Mouse (Mus musculus): ENCODE measurements around the gene Bdkrb1. TPM values are rescaled to one million over a fixed set of nuclear protein-coding genes. Genes with fewer than 3 reads are reported as not detected.

Bdkrb1 gene
- 1.6 and 2.1 TPM in 2 replicates for polyA plus RNA-seq (2012; rRNA removed)

DNA sequence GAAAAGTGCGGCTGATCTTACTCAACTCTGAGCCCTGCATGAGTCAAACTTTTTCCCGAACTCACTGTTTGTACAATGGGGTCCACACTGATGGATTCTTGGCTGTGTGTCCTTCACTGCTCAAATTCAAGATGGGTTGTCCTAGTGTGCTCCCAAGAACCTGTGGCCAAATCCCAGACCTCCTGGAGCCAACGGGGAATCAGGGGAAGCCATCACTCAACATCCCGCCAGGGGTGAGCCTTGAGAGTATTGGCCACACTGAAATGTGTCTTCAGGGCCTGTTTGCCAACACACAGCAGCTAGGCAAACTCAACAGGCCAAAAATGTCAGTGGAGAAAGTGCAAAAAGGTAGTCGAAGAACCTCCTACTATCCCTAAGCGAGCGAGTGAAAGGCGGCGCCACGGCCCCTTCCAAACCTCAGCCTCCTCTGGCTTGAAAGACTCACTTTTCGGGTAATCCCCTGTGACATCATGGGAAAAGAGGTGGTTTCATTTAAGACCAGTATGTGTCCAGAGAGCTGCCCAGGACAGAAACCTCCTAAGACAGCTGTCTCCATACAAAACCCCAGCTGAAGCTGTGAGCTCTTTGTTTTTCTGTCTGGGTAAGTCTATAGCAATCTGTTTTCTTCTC, at the start of gene Bdkrb1:
Gene Bdkrb1 (plus strand): TSS at position 505 of the 630 bp plus-strand sequence.
- DNase-seq (ENCODE audit: low read depth, low spot score) = no peak
- WGBS = 80% methylated on average over 11 of the region's 11 CpGs

DNA sequence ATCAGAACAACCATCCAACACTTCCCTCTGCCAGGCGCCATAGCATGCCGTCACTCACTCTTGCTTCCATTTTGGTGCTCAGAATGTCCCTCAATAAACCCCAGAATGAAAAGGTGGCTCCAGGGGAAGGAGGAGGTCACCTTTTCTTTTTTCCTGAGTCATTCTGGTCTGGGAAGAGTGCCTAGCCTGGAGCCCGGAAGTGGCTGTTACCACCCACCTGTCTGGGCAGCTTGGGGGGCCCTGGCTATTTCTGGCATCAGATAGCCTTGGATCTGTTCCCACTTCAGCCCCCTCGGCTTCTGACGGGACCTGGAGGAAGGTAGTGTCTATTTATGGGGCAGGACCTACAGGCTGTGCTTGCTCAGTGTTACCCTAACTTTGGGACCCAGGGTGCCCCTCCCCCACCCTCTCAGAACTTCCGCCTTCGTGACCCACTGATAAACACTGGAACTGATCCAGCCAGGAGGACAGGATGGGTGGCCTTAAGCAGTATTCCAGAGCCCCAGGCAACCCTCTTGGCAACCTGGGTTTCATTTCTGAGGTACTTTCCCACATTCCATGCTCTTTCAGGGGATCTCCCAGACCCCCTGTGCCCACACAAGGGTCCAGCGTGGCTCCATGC, 48.6 kb upstream of the Bdkrb1 start:
- DNase-seq (ENCODE audit: low read depth, low spot score) = no peak
- 56% methylated on average over 8 of the region's 8 CpGs for WGBS

DNA sequence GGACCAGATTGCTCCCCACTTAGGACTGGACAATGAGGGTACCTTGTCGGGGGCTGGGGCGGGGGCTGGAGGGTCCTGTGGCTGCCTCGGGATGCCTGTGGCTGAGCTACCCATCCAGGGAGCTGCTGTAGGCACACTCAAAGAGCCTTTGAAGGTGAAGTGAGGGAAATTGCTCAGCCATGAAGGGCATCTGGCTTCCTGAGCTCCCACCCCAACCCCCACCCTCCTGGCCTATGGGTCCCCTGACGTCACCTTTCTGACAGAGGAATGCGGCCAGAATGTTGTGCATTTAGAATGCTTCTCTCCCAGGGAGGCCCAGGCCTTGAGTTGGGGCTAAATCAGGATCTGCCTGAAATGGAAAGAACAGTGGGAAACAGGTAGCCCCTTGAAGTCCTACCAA, 47.7 kb upstream of the Bdkrb1 start:
- 57% methylated on average over 5 of the region's 5 CpGs for WGBS
- no peak for DNase-seq (ENCODE audit: low read depth, low spot score)

DNA sequence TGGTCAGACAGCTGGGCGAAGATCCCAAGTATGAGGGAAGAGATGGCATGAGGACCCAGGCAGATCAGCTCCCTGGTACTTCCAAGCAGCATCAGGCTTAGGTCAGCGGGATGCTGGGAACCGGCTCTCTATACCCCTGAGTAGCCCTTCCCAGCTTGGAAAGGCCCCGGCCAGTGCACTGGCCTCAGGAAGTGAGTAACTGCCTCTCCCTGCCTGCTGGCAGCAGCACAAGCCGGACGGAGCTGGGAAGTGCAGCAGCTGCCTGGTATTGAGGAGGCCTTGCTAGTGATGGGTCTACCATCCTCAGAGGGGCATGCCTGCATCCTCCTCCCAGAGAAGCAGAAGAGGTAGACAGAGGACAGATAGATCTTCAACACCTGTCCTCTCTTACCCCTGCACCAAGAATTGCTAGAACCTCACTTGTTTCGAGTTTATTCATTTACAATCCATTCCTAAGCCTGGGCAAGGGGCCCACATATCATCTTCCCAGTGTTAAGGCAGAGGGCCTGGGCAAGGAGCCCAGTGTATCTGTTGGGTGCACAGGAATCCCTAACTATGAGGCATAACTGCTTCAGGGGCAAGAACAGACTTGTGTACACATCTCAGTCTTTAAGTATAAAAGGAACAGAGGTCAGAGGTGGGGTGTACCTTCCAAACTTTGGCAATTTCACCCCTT, 45.5 kb upstream of the Bdkrb1 start:
- DNase-seq (ENCODE audit: low read depth, low spot score) = no peak
- WGBS = 59% methylated on average over 7 of the region's 7 CpGs

DNA sequence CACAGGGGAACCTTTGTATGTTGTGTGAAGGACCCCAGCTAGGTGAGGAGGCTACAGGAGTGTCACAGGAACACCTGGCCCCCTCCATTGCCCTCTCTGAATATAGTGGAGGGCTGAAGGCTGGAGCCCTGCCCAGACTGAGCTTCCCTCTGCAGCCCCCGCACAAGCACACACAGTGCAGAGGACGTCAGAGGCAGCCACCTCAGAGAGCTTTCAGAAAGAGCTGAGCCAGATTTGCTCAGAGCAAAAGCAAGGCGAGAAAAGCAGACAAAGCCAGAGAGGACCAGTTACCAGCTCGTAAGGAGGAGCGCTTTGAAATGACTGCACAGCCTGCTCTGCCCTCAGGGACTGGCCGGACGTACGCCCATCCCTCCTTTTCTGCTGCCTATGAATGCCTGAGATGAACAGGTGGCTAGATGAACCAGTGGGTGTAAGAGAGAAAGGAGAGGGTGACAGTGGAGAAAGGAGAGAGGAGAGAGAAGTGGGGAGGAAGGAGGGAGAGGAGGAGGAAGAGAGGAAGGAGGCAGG, 41.8 kb upstream of the Bdkrb1 start:
- WGBS = 43% methylated on average over 8 of the region's 8 CpGs
- no peak for DNase-seq (ENCODE audit: low read depth, low spot score)

DNA sequence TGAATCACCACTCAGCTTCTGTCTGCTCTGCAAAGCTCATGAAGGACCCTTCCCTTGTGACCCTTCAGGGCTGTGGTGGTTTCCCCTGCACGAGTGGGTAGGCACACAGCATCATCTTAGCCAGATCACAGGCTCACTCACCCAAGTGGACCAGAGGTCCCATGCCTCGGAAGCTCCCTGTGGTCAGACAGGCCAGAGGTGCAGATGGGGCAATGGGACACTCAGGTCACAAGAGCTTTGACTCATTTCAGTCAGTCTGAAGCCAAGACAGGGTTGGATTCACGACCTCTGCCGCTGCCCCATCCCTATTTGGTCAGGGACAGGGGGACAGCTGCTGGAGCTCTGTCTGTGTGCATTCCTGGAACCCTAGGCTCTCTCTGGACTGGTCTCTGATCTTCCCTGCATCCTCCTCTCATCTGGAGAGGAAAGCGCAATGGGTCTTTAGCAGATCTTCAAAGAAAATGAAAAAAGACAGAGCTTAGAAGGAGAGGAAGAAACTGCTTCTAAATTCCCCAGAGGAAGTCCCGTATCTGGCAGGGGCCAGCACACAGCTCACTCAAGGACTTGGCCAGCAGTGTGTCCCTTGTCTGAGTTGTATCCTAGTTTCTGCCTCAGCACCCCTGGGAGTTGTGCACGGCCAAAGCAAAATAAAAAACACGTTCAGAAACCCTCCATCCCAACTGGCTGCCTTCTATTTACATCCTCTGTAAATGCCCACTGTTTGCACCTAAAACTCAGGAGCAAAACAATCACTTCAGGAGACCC, 40.6 kb upstream of the Bdkrb1 start:
- 33% methylated on average over 8 of the region's 8 CpGs for WGBS
- no peak for DNase-seq (ENCODE audit: low read depth, low spot score)

DNA sequence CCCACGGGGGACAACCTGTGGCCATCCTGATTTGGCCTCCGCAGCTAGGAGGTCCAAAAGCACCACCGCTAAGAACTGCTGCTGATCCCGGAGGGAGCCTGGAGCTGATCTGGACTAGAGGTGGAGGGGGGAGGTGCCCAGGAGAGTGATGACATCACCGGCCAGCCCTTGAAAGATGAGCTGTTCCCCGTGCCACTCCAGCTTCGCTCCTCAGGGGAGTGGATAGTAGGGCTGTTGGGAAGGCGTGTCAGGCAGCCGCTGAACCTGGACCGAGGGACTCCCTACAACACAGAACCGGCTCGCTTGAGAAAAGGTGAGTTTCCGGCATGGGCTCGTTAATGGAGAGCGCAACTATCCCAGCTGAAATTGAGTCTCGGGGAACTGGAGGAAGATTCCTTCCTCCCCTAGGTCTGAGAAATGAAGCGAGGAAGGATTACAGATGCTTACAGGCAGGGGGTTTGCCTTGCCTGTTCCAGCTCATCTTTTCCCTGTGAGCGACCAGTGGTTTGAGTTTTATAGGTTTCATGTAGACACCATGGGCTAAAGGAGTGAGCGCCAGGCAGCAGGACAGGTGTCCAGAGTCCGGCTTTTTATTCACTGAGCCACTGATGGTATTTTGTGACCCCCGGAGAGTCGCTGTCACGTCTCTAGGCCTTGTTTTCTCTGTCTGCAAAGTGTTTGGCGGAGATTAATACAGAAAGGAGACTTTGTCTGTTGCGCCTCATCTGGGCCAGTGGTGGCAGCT, 39.8 kb upstream of the Bdkrb1 start, which contains the start of gene Bdkrb2:
Gene Bdkrb2 (plus strand): TSS at position 291 of the 745 bp plus-strand sequence.
- WGBS = 6% methylated on average over 25 of the region's 25 CpGs
- DNase-seq (ENCODE audit: low read depth, low spot score) = no peak

DNA sequence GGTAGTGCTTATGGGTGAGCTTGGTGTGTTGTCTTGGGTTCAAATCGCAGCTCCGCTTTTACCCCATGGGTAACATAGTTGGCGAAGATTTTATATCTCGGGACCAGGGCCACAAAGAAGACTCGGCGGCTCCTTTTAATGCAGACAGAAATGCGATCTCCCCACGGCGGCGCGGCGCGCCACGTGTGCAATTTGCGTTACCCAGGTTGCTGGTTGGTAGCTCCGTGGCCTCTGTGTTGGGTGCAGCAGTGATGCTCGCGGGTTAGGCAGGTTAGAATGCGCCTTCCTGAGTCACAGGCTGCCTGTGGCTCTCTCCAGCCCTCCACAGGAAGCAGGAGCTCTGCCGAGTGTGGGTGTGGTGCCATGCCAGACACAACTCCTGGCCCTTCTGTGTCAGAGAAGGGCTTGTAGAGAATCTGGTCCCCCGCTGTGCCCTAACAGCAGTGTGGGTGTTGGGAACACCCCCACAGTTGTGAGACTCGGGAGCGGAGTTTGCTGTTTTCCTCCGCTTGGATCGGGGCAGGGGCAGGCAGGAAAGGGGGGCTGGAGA, 39.1 kb upstream of the Bdkrb1 start:
- DNase-seq (ENCODE audit: low read depth, low spot score) = no peak
- WGBS = 11% methylated on average over 25 of the region's 25 CpGs

DNA sequence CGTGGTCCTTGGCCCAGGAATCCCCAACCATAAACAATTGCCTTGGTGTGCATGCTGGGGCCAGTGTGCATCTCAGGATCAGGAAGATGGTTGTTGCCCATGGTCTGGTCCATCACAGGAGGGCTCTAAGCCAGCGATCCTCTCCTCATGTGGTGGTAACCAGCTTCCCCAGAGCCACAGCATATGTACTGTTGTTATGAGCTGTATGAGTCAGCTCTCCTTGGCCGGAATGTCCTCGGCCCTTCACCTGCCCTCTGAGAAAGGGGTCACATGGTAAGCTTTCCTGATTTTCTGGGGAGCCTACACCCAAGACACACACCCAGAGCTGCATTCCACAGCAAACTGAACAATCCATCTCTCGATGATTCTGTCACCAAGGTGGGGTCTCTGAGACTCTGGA, 37.7 kb upstream of the Bdkrb1 start:
- DNase-seq (ENCODE audit: low read depth, low spot score) = no peak
- WGBS = 40% methylated on average over 5 of the region's 5 CpGs

DNA sequence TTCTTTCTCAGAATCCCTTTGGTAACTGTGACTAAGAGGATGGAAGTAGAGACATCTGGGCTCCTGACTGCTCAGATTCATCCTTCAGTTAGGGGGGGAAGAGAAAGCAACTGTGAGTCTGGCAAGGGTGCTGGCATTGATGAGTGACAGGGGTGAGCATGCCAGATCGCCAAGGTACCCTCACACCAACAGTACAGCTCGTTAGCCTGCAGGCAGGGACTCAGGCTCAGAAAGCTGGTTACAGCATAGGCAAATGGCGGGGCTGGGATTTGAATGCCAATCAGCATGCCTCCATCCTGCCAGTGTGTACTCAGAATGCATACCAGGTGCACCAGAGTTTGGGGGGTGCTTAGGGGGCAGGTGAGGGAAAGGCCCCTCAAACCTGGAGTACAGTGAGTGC, 31.0 kb upstream of the Bdkrb1 start:
- 74% methylated on average over 3 of the region's 3 CpGs for WGBS
- no peak for DNase-seq (ENCODE audit: low read depth, low spot score)

DNA sequence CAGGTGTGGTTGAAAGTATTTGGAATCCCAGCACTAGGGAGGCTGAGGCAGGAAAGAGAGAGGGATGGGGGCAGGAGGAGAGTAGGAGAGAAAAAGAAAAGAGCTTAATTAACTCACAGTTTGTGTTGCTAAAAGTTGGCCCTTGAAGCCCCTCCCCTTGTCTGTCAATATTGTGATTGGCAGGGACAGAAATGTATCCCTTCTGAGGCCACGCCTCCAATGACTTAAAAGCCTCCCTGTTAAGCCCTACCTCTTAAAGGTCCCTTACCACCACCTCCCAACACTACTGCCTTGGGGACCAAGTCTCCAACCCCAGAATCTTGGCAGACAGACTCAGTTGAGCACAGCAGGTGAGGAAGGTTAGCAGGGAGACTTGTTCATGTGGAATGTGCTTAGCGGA, 30.3 kb upstream of the Bdkrb1 start:
- no peak for DNase-seq (ENCODE audit: low read depth, low spot score)
- WGBS = 70% methylated on average over 2 of the region's 2 CpGs

DNA sequence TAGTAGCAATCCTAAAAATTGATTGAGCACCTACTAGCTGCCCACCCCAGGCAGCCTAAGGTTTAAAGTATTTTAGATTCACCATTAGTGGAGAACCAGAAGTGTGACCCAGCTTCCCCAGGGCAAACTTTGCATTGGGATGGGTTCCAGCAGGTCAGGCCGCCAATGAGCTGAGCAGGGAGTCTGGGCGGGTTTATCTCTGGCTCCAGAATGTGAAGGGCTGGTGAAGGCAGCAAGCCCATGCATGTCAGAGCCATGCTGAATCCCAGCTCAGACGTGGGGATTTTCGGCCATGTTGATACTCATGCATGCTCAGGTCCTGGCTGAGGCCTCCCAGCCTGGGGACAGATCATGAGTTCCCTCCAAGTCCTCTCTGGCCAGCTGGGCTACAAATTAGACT, 28.5 kb upstream of the Bdkrb1 start:
- 80% methylated on average over 4 of the region's 4 CpGs for WGBS
- no peak for DNase-seq (ENCODE audit: low read depth, low spot score)

DNA sequence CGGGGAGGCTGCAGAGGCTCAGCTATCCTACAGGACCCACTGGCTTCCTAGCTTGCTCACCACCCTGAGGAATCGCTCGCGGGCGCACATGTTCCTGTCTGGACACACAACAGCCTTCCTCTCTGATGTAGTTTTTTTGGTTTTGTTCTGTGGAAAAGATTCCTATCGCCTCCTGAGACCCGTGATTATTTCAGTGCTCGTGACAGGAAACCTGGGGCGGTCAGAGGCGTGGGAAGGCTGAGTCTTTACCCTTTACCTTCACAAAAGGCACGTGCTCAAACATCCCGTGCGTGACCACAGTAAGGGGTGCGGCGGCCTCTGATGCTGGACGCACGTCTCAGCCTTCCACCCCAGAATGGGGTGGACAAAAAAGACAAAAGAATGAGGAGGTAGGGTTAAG, 22.4 kb upstream of the Bdkrb1 start:
- 68% methylated on average over 17 of the region's 17 CpGs for WGBS
- no peak for DNase-seq (ENCODE audit: low read depth, low spot score)

DNA sequence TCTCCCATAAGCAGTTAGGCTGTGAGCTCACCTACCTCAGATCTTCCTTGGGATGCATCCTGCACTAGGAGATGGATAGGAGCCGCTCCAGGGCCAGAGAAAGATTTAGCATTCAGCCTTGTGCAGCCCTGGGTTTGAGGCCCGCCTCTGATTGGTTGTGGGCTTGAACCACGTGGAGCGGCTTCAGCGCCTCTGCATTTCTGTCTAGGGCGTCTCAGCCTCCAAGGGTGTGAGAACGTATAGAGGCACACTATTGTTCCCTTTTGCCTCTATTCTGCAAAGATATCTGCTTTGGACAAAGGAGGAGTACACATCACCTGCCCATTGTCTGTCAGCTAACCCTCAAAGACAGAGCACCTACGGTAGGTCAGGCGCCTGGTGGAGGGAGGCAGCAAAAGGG, 20.4 kb upstream of the Bdkrb1 start:
- 59% methylated on average over 9 of the region's 9 CpGs for WGBS
- DNase-seq (ENCODE audit: low read depth, low spot score) = no peak

DNA sequence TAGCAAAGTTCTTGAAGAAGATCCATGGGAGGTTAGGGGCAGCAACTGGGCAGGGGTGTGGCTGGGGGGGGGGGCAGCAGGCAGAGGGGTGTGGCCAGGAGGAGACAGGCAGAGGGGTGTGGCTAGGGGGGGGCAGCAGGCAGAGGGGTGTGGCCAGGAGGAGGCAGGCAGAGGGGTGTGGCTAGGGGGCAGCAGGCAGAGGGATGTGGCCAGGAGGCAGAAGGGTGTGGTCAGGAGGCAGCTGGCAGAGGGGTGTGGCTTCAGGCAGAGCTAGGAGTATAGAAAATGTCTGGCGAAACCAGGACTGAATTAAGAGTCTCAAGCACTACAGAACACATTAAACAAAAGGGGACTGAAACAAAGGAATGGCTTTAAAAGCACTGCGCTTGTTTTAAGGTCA, 19.4 kb upstream of the Bdkrb1 start:
- 11% methylated on average over 2 of the region's 2 CpGs for WGBS
- peak; percentile 10 for DNase-seq (ENCODE audit: low read depth, low spot score)

DNA sequence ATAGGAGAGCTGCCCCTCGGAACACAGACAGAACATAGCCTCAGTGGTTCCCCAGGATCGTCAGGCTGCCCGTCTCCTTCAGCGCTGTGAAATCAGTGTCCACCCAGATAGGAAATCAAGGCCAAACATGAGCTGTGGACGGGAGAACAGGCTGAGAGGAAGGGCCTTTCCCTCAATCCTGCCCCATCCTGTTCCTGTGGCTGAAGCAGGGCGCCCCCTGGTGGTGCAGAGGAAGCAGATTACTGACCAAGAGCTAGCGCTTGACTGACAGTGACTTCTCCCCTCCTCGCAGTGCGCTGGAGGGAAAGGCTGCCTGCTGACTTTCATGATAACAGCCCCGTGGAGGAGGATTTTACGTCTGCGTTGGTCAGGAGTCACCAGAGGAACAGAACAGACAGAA, 18.0 kb upstream of the Bdkrb1 start:
- peak; percentile 10 for DNase-seq (ENCODE audit: low read depth, low spot score)
- 17% methylated on average over 12 of the region's 12 CpGs for WGBS

DNA sequence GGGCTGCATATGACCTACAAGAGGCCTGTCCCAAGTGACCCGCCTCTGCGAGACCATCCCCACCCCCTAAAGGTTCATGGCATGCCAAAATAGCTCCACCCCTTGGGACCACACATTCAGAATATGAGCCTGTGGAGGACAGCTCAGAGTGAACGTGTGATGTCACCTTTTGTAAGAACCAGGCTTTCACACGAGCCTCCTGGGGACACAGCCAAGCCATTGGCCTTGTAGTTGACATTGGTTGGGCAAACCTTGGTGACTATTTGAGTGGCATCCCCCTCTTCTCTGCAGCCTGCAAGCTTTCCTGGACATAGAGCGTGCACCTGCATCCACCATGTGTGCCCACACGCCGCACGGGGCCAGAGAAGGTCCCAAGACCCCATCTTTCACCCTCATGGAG, 15.4 kb upstream of the Bdkrb1 start:
- WGBS = 70% methylated on average over 8 of the region's 8 CpGs
- no peak for DNase-seq (ENCODE audit: low read depth, low spot score)

DNA sequence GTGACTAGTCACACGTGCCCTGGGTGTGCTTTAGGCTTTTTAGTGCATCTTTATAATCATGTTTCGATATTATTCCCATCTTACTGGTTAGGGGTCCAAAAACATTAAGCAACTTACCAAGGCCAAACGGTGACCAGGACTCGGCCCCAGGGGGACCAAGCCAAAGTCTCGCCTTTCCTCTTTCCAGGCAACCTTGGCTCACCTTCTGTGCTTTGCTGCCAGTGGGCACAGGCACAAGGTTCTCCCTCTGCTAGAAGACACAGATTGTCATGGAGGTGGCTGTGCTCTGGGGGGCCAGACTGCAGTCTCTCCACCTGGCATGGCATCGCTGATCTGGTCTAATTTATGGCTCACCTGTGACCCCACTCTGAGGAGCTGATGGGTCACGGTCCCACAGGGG, 12.1 kb upstream of the Bdkrb1 start:
- WGBS = 66% methylated on average over 7 of the region's 7 CpGs
- DNase-seq (ENCODE audit: low read depth, low spot score) = no peak

DNA sequence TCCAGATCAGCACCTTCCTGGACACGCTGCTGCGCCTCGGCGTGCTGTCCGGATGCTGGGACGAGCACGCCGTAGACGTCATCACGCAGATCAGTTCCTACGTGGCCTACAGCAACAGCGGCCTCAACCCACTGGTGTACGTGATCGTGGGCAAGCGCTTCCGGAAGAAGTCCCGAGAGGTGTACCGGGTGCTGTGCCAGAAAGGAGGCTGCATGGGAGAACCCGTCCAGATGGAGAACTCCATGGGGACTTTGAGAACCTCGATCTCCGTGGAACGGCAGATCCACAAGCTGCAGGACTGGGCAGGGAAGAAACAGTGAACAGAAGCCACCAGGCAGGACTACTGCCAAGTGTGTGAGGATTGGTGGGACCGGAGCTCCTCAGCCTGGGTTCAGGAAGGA, 10.5 kb upstream of the Bdkrb1 start:
- WGBS = 92% methylated on average over 23 of the region's 23 CpGs
- no peak for DNase-seq (ENCODE audit: low read depth, low spot score)

Measured in large intestine, adult 2 months (tissue).